Mouse (Mus musculus): Measurements from ENCODE around the gene Thumpd1. TPM values are rescaled to one million over a fixed set of nuclear protein-coding genes. Genes with fewer than 3 reads are reported as not detected.
A peak's percentile ranks its signal among the peaks of the same experiment; 100 is the strongest.

Gene Thumpd1
- polyA plus RNA-seq, 1 experiment from 2014 or later, result 101 TPM

- no peak for DNase-seq (ENCODE audit: low spot score)
- Histone ChIP-seq H3K9ac (ENCODE audit: low read length) (no peak overlapping the region), H3K4me1 (replicated peaks; ENCODE audit: control insufficient read depth, insufficient read depth, low read length) (no peaks in the 10 kb centered on the region), H3K4me2 (ENCODE audit: low read depth, low read length, severe bottlenecking) (no peak overlapping the region), H3K36me3 (ENCODE audit: control insufficient read depth, insufficient read depth, low read length) (no peaks in the 10 kb centered on the region), H3K27me3 (ENCODE audit: control insufficient read depth, insufficient read depth, low read length) (no peaks in the 10 kb centered on the region), H3K9me3 (ENCODE audit: control insufficient read depth, low read length) (no peaks in the 10 kb centered on the region), H3K4me3 (ENCODE audit: low read depth, low read length) (no peak overlapping the region), H3K27ac (ENCODE audit: low read depth, low read length) (no peak overlapping the region)
- ATAC-seq (replicated peaks; ENCODE audit: low FRiP score), result no peak
- 85% methylated on average over 4 of the region's 4 CpGs for WGBS
Measured at GRCm38 (mm10) chr7:119692302-119692701, 28.3 kb downstream of the Thumpd1 start.

- no peak within 1 kb of the TSS for H3K4me3 ChIP-seq (ENCODE audit: low read depth, low read length)
- no peak within 1 kb of the TSS for H3K27ac ChIP-seq (ENCODE audit: low read depth, low read length)
- 84% methylated on average over 5 of the region's 5 CpGs for WGBS
- H3K27me3 ChIP-seq (ENCODE audit: control insufficient read depth, insufficient read depth, low read length), result no peaks in the 10 kb centered on the region
- DNase-seq (ENCODE audit: low spot score), result no peak
- no peak within 1 kb of the TSS for H3K9ac ChIP-seq (ENCODE audit: low read length)
- H3K4me1 ChIP-seq (replicated peaks; ENCODE audit: control insufficient read depth, insufficient read depth, low read length), result no peaks in the 10 kb centered on the region
- H3K9me3 ChIP-seq (ENCODE audit: control insufficient read depth, low read length), result no peaks in the 10 kb centered on the region
- H3K4me2 ChIP-seq (ENCODE audit: low read depth, low read length, severe bottlenecking), result no peak within 1 kb of the TSS
- H3K36me3 ChIP-seq (ENCODE audit: control insufficient read depth, insufficient read depth, low read length), result no peaks in the 10 kb centered on the region
- ATAC-seq (replicated peaks; ENCODE audit: low FRiP score), result no peak
Measured at GRCm38 (mm10) chr7:119689726-119690125, 30.9 kb downstream of the Thumpd1 start, which contains the start of gene Acsm4. TSS of gene Acsm4 (plus strand) at chr7:119690026.

- H3K36me3 ChIP-seq (ENCODE audit: control insufficient read depth, insufficient read depth, low read length), result no peaks in the 10 kb centered on the region
- H3K4me2 ChIP-seq (ENCODE audit: low read depth, low read length, severe bottlenecking), result no peak overlapping the region
- ATAC-seq (replicated peaks; ENCODE audit: low FRiP score) (no peak), DNase-seq (ENCODE audit: low spot score) (no peak)
- H3K4me3 ChIP-seq (ENCODE audit: low read depth, low read length), result no peak overlapping the region
- WGBS, result 80% methylated on average over 4 of the region's 4 CpGs
- H3K27ac ChIP-seq (ENCODE audit: low read depth, low read length), result no peak overlapping the region
- no peaks in the 10 kb centered on the region for H3K9me3 ChIP-seq (ENCODE audit: control insufficient read depth, low read length)
- H3K9ac ChIP-seq (ENCODE audit: low read length), result no peak overlapping the region
- H3K4me1 ChIP-seq (replicated peaks; ENCODE audit: control insufficient read depth, insufficient read depth, low read length), result no peaks in the 10 kb centered on the region
- H3K27me3 ChIP-seq (ENCODE audit: control insufficient read depth, insufficient read depth, low read length), result no peaks in the 10 kb centered on the region
Measured at GRCm38 (mm10) chr7:119682699-119683098, 37.9 kb downstream of the Thumpd1 start.

- ATAC-seq (replicated peaks; ENCODE audit: low FRiP score), result no peak
- 74% methylated on average over 8 of the region's 8 CpGs for WGBS
Measured at GRCm38 (mm10) chr7:119680107-119680506, 40.5 kb downstream of the Thumpd1 start.

GRCm38 (mm10) chr7:119673465-119673864, 47.1 kb downstream of the Thumpd1 start:
- H3K4me1 ChIP-seq (replicated peaks; ENCODE audit: control insufficient read depth, insufficient read depth, low read length), result no peaks in the 10 kb centered on the region
- H3K9me3 ChIP-seq (ENCODE audit: control insufficient read depth, low read length), result no peaks in the 10 kb centered on the region
- H3K27ac ChIP-seq (ENCODE audit: low read depth, low read length), result no peak overlapping the region
- peak; percentile 67 for DNase-seq (ENCODE audit: low spot score)
- H3K9ac ChIP-seq (ENCODE audit: low read length), result no peak overlapping the region
- no peaks in the 10 kb centered on the region for H3K36me3 ChIP-seq (ENCODE audit: control insufficient read depth, insufficient read depth, low read length)
- ATAC-seq (replicated peaks; ENCODE audit: low FRiP score), result peak; percentile 55
- no peak overlapping the region for H3K4me2 ChIP-seq (ENCODE audit: low read depth, low read length, severe bottlenecking)
- no peak overlapping the region for H3K4me3 ChIP-seq (ENCODE audit: low read depth, low read length)
- 20% methylated on average over 6 of the region's 6 CpGs for WGBS
- no peaks in the 10 kb centered on the region for H3K27me3 ChIP-seq (ENCODE audit: control insufficient read depth, insufficient read depth, low read length)

More at GRCm38 (mm10) chr7:119680107-119680506, 40.5 kb downstream of the Thumpd1 start:
- H3K4me1 ChIP-seq (replicated peaks; ENCODE audit: control insufficient read depth, insufficient read depth, low read length), result no peaks in the 10 kb centered on the region
- no peak overlapping the region for H3K27ac ChIP-seq (ENCODE audit: low read depth, low read length)
- no peaks in the 10 kb centered on the region for H3K9me3 ChIP-seq (ENCODE audit: control insufficient read depth, low read length)
- H3K36me3 ChIP-seq (ENCODE audit: control insufficient read depth, insufficient read depth, low read length), result no peaks in the 10 kb centered on the region
- no peak for DNase-seq (ENCODE audit: low spot score)
- no peak overlapping the region for H3K4me3 ChIP-seq (ENCODE audit: low read depth, low read length)
- H3K27me3 ChIP-seq (ENCODE audit: control insufficient read depth, insufficient read depth, low read length), result no peaks in the 10 kb centered on the region
- no peak overlapping the region for H3K9ac ChIP-seq (ENCODE audit: low read length)
- H3K4me2 ChIP-seq (ENCODE audit: low read depth, low read length, severe bottlenecking), result no peak overlapping the region

- Histone ChIP-seq H3K4me1 (replicated peaks; ENCODE audit: control insufficient read depth, insufficient read depth, low read length) (no peaks in the 10 kb centered on the region), H3K9ac (ENCODE audit: low read length) (no peak overlapping the region), H3K27me3 (ENCODE audit: control insufficient read depth, insufficient read depth, low read length) (no peaks in the 10 kb centered on the region), H3K9me3 (ENCODE audit: control insufficient read depth, low read length) (no peaks in the 10 kb centered on the region), H3K4me2 (ENCODE audit: low read depth, low read length, severe bottlenecking) (no peak overlapping the region), H3K36me3 (ENCODE audit: control insufficient read depth, insufficient read depth, low read length) (no peaks in the 10 kb centered on the region), H3K27ac (ENCODE audit: low read depth, low read length) (no peak overlapping the region), H3K4me3 (ENCODE audit: low read depth, low read length) (no peak overlapping the region)
- no peak for DNase-seq (ENCODE audit: low spot score)
- ATAC-seq (replicated peaks; ENCODE audit: low FRiP score), result no peak
- 54% methylated on average over 6 of the region's 6 CpGs for WGBS
Measured at GRCm38 (mm10) chr7:119670925-119671324, 49.7 kb downstream of the Thumpd1 start.

- H3K4me2 ChIP-seq (ENCODE audit: low read depth, low read length, severe bottlenecking), result no peak overlapping the region
- 78% methylated on average over 5 of the region's 5 CpGs for WGBS
- no peak overlapping the region for H3K27ac ChIP-seq (ENCODE audit: low read depth, low read length)
- no peak for ATAC-seq (replicated peaks; ENCODE audit: low FRiP score)
- H3K4me1 ChIP-seq (replicated peaks; ENCODE audit: control insufficient read depth, insufficient read depth, low read length), result no peaks in the 10 kb centered on the region
- H3K27me3 ChIP-seq (ENCODE audit: control insufficient read depth, insufficient read depth, low read length), result no peaks in the 10 kb centered on the region
- H3K4me3 ChIP-seq (ENCODE audit: low read depth, low read length), result no peak overlapping the region
- H3K36me3 ChIP-seq (ENCODE audit: control insufficient read depth, insufficient read depth, low read length), result no peaks in the 10 kb centered on the region
- no peak for DNase-seq (ENCODE audit: low spot score)
- no peak overlapping the region for H3K9ac ChIP-seq (ENCODE audit: low read length)
- no peaks in the 10 kb centered on the region for H3K9me3 ChIP-seq (ENCODE audit: control insufficient read depth, low read length)
Measured at GRCm38 (mm10) chr7:119670395-119670794, 50.2 kb downstream of the Thumpd1 start.

GRCm38 (mm10) chr7:119667893-119668292, 52.7 kb downstream of the Thumpd1 start:
- no peak overlapping the region for H3K9ac ChIP-seq (ENCODE audit: low read length)
- WGBS, result 78% methylated on average over 3 of the region's 3 CpGs
- no peak overlapping the region for H3K4me2 ChIP-seq (ENCODE audit: low read depth, low read length, severe bottlenecking)
- H3K27ac ChIP-seq (ENCODE audit: low read depth, low read length), result no peak overlapping the region
- H3K27me3 ChIP-seq (ENCODE audit: control insufficient read depth, insufficient read depth, low read length), result no peaks in the 10 kb centered on the region
- DNase-seq (ENCODE audit: low spot score) (no peak), ATAC-seq (replicated peaks; ENCODE audit: low FRiP score) (no peak)
- no peaks in the 10 kb centered on the region for H3K36me3 ChIP-seq (ENCODE audit: control insufficient read depth, insufficient read depth, low read length)
- no peaks in the 10 kb centered on the region for H3K4me1 ChIP-seq (replicated peaks; ENCODE audit: control insufficient read depth, insufficient read depth, low read length)
- no peak overlapping the region for H3K4me3 ChIP-seq (ENCODE audit: low read depth, low read length)
- no peaks in the 10 kb centered on the region for H3K9me3 ChIP-seq (ENCODE audit: control insufficient read depth, low read length)

Measured in forebrain, embryonic 11.5 days (tissue).